Mouse (Mus musculus) cortical plate, adult 2 months (tissue): ENCODE data around the gene Adam33.

Source experiments
- CTCF ChIP-seq: fragments of 200-500 bp; IDR thresholded peaks from 2 replicates; pipeline ENCODE4 v1.5.1; 2011; ENCODE audit warnings: mild to moderate bottlenecking, control low read depth, low read length; ENCODE audit not compliant: insufficient read depth; ENCODE audit errors: extremely low read depth
- POLR2A ChIP-seq: fragments of 200-500 bp; IDR thresholded peaks from 2 replicates; pipeline ENCODE4 v1.6.1; 2011; ENCODE audit warnings: mild to moderate bottlenecking, low read length, control low read depth; ENCODE audit not compliant: insufficient read depth; ENCODE audit errors: extremely low read depth

DNA sequence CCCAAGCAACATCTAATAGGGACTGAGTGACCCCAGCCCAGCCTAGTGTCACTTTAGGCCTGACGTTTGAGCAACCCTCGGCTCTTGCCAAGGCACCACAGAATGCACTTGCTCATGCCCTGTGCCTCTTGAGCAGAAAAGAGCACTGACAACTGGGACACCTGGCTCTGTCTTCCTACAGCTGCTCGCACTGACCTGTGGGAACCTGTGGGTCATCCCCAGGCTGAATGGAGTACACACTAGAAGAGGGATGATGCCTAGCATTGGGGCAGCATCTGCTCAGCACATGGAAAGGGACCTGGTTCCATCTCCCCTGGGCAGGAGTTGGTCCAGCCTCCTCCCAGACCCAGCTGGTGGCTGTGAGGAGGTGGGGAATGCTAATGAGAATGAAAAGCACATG is 36.7 kb downstream of the Adam33 start:
- no peak for TF ChIP-seq CTCF
- no peak for TF ChIP-seq POLR2A
